Mouse (Mus musculus): ENCODE data around the gene Zfp217.

Gene Zfp217

GRCm38 (mm10) chr2:170101132-170101531 lies 46.8 kb downstream of the Zfp217 start:
- DNase-seq (ENCODE audit: low read depth) = peak; percentile 91

- DNase-seq (ENCODE audit: low read depth) = no peak
These were observed 53.0 kb downstream of the Zfp217 start for GRCm38 (mm10) chr2:170094871-170095270.

DNA sequence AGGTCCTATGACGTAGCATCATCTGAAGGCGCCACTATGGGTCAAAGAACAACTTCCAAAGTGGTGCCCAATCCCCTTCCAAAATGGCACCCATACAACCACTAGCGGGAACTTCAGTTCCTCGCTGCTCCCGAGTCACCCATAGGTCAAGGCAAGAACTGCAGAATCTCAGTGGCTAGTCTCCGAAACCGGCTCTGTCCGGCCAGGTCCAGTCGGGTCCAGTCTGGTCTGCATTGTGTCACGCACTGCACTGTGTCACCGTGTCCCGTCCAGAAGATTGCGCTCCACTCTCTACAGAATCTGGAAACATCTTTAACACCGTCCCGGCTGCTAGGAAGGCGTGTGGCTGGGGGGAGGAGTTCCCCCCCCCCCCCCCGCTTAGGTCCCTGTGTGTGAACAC lies 53.7 kb downstream of the Zfp217 start:
- no peak for DNase-seq (ENCODE audit: low read depth)

- DNase-seq (ENCODE audit: low read depth) = no peak
These were observed 56.1 kb downstream of the Zfp217 start for GRCm38 (mm10) chr2:170091563-170092443.

- no peak for DNase-seq (ENCODE audit: low read depth)
These were observed 69.4 kb downstream of the Zfp217 start for GRCm38 (mm10) chr2:170078442-170079017.

- DNase-seq (ENCODE audit: low read depth) = no peak
These were observed 69.9 kb downstream of the Zfp217 start for GRCm38 (mm10) chr2:170078041-170078440.

DNA sequence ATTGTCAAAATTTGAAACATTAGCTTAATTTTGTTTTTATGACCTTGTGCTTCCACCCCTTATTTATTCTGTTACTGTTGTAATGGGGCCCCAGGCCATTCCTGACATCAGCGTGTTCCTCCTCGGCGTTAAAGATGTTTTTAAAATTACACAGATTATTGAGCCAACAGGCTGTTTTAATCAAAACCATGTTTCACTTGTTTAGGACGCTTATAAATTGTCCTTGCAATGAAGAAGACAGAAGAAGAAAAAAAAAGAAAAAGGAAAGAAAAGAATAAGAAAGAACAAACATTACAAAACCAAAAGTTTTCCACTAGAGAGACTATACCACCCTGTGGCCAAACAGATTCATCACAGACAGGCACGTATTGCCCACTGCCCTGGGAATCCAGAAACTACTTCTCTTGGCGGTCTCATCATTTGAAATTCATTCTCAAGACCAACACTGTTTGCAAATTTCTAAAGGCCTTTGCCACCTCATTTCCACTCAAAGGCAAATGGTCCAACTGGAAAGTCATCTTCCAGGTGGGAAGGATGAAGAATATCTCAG lies 70.9 kb downstream of the Zfp217 start:
- no peak for DNase-seq (ENCODE audit: low read depth)

DNA sequence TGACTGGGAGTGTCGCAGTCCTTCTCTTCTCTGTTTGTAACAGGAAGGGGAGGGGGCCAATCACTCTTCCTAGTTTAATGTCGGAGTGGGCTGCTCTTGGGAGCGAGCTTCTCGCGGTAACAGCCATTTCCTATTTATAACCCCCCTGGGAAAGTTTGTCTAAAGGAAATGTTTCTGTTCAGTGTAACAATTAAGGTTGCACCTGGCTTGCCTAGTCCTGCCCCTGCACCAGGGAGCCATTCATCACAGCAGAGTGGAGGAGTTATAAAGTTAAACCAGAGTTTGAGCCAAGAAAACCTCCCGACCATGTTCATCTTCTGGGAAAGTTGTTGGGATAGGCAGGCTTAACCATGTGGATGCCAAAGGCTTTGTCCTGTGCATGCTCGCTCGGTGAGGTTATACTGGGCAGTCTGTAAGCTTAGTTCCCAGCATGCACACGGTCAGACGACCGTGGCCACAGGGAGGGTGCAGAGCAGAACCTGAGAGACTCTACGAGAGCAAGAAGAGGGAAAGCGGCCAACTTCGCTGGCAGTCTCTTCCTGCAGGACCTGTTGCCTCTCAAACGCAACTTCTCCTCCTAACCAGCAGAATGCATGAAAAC lies 77.2 kb downstream of the Zfp217 start:
- DNase-seq (ENCODE audit: low read depth) = no peak

- no peak for DNase-seq (ENCODE audit: low read depth)
These were observed 77.9 kb downstream of the Zfp217 start for GRCm38 (mm10) chr2:170069976-170070375.

DNA sequence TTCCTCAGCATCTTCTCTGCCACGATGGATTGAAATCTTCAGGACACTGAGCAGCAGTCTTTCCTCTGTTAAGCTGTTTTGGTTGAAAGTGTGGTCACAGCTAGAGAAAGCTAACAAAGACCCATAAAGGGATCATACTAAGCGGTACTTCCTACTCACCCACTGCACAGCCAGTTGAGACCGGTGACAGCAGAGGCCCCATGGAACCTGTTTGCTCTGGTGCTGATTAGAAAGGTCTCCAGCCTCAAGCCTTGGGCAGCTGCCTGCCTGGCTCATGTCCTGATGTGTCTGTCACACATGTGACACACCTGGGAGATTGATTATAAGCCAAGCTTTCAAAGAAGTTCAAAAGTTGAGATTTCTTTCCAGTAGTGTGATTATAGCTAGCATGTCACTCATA lies 85.5 kb downstream of the Zfp217 start:
- DNase-seq (ENCODE audit: low read depth) = no peak

DNA sequence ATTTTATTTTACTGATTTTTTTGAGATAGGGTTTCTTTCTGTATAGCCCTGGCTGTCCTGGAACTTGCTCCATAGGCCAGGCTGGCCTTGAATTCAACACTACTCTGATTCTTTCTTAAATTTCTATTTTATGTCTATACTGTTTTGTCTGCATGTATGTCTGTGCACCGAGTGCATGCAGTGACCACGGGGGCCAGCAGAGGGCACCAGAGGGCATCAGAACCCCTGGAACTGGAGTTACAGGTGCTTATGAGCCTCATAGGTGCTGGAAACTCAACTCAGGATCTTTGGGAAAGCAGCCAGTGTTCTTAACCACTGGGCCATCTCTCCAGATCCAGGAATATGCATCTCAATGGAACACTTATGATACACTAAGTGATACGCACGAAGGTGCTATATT lies 87.8 kb downstream of the Zfp217 start:
- peak; percentile 57 for DNase-seq (ENCODE audit: low read depth)

DNA sequence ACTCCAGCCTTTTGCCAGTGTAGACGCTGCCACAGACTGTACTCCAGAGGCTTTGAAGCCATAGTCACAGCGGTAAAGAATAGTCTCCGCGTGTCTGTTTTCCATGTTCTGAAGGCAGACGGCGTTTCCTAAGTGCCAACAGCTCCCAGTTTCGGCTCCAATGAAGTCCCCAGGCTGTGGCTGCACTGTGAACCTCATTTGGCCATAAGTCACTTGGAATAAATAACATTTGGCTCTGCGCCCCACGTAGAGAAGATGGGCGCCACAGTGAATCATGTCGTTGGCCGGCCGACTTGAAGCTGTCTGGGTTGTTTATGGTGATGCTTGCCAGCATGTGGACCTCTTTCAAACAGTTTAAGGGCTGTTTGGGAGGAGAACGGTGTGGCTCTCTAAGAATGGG lies 89.1 kb downstream of the Zfp217 start:
- no peak for DNase-seq (ENCODE audit: low read depth)

Measured in 416B (cell line).